Mouse (Mus musculus) pancreas, adult 10 weeks (tissue): ENCODE data around the gene Hcn1. TPM values are rescaled to one million over a fixed set of nuclear protein-coding genes. Genes with fewer than 3 reads are reported as not detected.

Source experiments
- polyA plus RNA-seq: library from polyadenylated mRNA; stranded (reverse); fragments of 350-450 nt; fragmentation: Illumina TruSeq; extraction: RNeasy Lipid Tissue Mini Kit (QIAGEN cat#74804); gene quantifications from one replicate; pipeline ENCODE4 v1.2.3, GENCODE M21; 2015; ENCODE audit warnings: low read depth, low replicate concordance; ENCODE audit not compliant: insufficient read depth

Hcn1 gene
- not detected for polyA plus RNA-seq

DNA sequence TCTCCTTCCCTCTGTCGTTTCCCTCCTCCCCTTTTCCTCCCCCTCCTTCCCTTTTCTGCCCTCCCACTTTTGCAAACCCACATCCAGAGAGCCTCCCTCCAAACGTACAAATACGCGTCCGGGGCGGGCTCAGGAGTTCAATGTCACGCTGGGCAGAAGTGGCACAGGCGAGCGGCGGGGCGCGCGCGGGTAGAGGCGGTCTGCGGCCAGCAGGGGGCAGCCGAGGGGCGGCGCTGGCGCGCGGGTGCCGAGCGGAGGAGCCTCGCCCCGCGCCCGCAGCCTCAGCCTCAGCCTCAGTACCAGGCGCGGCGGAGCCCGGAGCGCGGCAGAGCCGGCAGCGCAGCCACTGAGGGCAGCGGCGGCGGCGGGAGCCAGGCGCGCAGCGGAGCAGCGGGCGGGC is at the start of gene Hcn1:
Gene Hcn1, plus strand, starts transcription at position 140 of the 400 bp plus-strand sequence.

